Mouse (Mus musculus): ENCODE measurements at regions not wholly inside any gene's neighbourhood (a gene's known extent, or its start where the extent isn't known, plus 50 kb on each side); places are given as distances from the start of the nearest gene placed in this dataset.

DNA sequence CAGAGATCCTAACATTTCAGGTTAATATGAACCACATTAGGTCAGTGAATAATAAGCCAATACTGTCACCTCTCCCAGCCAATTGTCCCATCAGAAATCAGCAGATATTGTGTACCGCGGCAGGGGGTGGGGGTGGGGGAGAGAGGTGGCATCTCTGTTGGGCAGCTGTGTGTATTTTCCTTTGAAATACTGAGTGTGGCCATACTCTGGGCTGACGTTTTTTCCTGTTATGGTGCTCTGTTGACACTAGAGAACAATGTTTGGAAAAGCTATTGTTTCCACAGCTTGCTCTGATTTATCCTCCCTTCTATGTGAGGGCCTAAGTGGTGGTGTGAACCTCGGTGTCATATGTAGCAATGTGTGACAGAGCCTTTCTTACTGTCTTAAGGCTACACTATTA lies 81.0 kb downstream of the Gm4340 start:
- TF ChIP-seq CTCF (IDR thresholded peaks at IDR 0.05) (no peak), EP300 (IDR thresholded peaks at IDR 0.05) (no peak)

Measured in lung, postnatal 0 days (tissue).